Mouse (Mus musculus) right cerebral cortex, postnatal 25 days (tissue): Measurements from ENCODE around the gene Tex48.
A peak's percentile ranks its signal among the peaks of the same experiment; 100 is the strongest.

Experiments used
- DNase-seq: peaks from one replicate; pipeline ENCODE4 v3.0.0; 2022

Gene Tex48

DNA sequence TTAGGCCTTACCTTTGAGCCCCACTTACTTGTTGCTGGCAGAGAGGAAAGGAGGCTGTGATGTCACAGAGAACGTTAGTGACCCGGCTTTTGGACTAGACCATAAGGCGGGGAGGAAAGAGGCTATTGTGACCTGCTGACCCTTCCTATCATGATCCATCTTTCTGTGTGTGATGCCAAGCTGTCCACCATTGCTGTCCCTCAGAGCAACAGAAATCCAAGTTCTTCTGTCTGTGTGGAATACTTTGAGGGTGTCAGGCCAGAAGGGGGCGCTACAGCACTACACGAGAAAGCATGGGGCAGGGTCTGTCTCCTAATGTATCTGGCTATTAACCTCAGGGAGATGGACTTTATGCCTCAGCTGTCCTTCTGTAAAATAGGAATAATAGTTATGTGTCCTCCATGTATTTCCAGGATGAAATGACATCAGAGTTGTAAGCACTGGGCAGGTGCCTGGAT is at the start of gene Tex48:
TSS of gene Tex48 (minus strand) at position 51 of the 458 bp plus-strand sequence.
- no peak for DNase-seq

- DNase-seq, result peak; percentile 59
These were observed 46.0 kb upstream of the Tex48 start for GRCm38 (mm10) chr4:63668255-63668654.

DNA sequence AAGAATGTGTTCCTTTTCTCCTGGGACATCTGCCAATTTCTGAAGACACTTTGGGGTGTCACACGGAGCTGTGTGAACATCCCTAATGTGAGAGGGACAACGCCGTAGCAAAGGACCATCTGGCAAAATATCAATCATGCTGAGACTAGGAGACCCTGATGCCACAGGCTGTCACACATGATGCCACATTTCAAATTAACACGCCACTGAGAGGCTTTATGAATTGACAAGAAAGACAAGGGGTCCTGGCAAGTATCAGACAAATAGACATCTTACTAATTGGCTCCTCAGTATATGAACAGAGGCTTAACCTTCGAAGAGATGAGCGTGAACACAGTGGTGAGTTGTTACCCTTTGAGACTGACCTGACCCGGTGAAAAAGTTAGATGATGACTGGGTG is 43.5 kb upstream of the Tex48 start:
- DNase-seq, result no peak

DNA sequence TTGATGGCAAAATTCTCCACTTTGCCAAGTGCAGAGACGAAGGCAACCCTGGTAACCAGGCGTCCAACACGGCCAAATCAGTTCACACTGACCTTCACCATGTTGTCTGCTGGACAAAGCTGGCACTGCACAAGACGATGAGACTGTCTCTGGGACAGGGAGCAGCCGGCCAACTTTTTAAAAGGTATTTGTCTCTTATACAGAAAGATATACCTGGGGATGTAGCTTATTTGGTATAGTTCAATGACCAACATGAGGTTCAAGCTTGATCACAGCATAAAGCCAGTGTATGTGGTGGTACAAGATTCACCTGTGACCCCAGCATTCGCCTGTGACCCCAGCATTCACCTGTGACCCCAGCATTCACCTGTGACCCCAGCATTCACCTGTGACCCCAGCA is 41.1 kb upstream of the Tex48 start, which contains the start of gene Gm11214:
TSS of gene Gm11214 (minus strand) at position 101 of the 400 bp plus-strand sequence.
- no peak for DNase-seq

DNA sequence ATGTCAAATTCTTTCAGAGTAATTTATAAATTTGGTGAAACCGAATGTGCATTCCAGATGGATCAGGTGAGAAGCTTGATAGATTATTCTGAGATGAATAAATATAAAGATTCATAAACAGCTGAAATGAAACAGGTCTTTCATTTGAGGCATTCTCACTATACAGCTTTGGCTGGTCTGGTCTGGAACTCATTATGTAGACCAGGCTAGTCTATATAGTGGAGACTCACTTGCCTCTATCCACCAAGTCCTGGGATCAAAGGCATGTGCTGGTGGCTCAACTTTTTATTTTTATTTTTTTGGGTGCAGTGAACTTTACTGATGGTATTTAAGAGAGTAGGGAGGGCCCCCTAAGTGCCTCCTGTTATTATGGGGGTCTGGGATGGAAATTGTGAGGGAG is 39.6 kb upstream of the Tex48 start:
- no peak for DNase-seq

GRCm38 (mm10) chr4:63661426-63661825 is 39.2 kb upstream of the Tex48 start:
- DNase-seq, result no peak

DNA sequence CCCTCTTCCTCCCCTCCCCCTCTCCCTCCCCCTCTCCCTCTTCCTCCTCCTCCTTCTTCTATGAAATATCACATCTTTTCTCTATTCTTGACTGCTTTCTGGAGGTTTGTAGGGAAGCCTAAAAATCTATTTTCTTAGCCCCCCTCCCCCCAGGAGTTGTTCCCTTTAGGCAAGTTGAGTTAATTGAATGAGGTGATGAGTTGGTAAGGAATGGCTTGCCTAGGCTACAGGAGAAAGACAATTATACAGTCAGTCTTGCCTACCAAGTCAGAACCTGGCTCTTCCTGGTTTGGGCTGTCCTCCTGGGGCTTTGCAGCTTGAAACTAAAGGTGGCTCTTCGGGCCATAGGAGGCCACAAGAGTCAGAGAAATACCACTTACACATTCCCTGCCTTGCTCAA is 37.5 kb upstream of the Tex48 start:
- DNase-seq, result no peak

DNA sequence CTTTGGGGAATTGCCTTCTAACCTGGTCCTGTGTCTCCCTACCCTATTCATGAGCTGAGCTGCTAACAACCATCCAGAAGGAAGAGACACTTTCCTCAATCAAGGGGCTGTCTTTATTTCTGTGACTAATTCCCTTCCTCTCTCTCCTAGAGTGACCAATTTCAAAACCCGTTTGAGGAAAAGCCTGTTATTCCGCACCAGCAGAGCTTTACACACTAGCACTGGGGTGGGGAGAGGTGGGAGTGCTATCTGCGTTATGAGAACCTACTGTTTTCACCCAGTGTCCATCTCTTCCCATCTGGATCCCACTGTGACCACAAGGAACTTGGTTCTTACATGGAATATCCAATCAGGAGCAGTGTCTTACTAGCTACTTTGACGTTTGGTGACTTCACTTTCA is 36.9 kb upstream of the Tex48 start:
- DNase-seq, result no peak

DNA sequence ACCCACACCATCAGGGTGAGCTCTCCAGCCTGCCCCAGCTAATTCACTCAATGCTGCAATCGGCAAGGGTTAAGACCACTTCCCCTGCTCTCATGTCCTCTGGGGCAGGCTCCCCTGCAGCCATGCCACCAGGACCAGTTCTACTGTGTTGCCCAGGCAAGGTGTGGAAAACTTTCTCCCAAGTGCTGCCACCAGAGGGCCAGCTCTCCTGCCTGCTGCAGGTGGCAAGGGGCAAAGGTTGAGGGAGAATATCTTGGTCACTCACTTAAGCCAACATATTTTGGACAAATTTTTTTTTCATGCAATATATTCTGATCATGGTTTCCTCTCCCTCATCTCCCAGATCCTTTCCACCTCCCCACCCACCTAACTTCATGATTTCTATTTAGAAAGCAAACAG is 32.2 kb upstream of the Tex48 start:
- DNase-seq, result no peak

- no peak for DNase-seq
These were observed 21.9 kb upstream of the Tex48 start for GRCm38 (mm10) chr4:63643956-63644726.

DNA sequence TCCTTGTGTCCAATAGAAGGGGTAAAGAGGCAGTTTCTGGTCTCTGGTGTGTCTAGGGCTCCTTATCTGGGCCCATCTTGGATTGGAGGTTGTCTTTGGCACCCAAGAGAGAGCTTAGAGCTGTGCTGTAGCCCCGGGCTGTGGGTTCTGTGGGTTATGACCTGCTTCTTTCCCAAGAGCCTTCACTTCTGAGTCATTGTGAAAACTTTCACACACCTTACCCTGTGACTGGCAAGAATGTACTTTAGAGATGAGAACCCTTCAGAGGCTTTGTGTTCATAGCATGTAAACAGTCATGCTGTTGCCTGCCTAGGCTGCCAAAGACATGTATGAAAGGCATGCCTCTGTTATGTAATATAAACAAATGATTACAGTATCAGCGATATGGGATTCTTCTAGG is 17.6 kb upstream of the Tex48 start:
- no peak for DNase-seq

GRCm38 (mm10) chr4:63638603-63639002 is 16.4 kb upstream of the Tex48 start:
- no peak for DNase-seq

DNA sequence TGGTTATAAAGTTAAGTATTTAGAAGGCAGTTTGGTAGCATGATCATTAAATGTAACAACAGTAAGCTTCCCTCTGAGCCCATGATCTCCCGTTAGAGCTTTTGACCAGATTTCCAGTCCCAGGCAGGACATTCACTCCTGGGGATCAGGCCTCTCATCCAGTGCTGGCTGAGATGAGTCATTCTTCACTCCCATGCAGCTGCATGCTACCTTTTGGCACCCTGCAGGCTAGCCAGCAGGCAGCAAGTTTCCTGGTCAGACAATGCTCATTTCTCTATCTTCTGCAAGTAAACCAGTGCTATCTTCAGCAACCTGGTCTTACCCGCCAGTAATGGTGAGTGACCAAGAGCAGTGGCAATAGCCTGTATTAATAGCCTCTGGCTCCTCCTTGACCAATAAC is 11.0 kb upstream of the Tex48 start:
- DNase-seq, result no peak

DNA sequence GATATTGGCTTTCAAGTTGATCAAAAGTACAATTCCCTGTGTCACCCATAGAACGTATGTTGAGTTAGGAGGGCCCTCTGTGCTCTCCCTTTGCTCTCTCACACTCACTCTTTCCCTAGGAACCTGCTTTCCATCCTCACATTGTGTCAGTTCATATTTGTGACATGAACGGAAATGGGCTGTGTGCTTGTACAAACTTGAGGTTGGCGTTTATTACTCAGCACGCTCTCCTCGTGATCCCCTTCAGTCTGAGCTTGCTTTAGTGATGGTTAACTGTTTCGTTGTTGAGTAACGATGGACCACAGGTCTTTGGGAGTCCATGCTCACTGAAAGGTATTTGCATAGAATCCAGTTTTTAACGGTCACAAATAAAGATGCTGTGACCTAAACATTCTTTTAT is 4.9 kb upstream of the Tex48 start:
- DNase-seq, result no peak

- DNase-seq, result no peak
These were observed 3.4 kb upstream of the Tex48 start for GRCm38 (mm10) chr4:63625563-63626080.

DNA sequence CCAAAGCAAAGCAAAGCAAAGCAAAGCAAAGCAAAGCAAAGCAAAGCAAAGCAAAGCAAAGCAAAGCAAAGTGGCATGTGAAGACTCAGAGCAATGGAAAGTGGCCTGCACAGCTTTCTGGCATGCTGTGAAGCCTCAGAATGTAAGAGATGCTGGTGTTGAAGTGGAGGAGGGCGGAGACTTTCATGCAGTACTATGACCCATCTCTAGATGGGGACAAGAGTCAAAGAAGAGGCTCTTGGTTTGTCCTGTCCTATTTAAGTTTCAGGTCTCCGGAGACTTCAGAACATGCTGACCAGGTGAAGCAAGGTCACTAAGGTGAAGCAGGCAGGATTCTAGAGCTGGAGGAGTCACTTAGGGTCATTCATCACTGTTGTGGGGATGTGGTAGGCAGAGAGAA is 367 bp downstream of the Tex48 start:
- DNase-seq, result no peak

DNA sequence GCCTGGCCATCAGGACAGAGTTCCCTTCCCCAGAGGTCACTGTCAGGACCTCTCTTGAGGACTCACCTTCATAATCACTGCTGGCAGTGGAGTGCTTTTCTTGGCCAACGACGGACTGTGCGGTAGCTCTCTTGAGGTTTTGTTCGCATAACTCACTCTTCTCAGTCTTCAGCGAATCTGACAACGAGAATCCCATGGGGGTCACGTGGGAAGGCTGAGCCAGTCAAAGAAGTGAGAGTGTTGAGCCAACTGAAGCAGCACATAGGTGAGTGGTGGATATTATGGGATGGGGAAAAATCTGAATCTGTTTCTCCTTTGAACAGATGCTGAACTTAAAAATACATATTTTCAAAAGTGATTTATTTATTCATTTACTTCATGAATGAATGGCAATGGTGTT is 13.8 kb downstream of the Tex48 start:
- no peak for DNase-seq

- no peak for DNase-seq
These were observed 16.3 kb downstream of the Tex48 start for GRCm38 (mm10) chr4:63605968-63606367.

DNA sequence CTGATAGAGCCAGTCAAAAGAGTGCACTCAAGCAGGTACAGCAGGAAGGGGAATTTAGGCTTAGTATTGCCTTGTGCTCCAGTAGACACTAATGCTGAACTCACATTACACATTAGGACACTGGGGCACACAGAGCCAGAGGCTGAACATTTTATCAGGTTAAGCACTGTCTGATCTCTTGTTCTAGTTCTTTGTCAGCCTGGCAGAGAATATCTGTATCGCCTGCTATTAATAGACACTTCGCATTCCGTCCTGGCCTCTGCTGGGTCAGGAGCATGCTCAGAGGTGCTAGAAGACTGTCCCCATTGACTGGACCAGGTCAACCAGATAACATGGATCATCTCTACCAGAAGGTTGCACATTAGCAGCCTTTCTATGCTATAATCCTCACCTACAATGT is 16.7 kb downstream of the Tex48 start:
- DNase-seq, result no peak

DNA sequence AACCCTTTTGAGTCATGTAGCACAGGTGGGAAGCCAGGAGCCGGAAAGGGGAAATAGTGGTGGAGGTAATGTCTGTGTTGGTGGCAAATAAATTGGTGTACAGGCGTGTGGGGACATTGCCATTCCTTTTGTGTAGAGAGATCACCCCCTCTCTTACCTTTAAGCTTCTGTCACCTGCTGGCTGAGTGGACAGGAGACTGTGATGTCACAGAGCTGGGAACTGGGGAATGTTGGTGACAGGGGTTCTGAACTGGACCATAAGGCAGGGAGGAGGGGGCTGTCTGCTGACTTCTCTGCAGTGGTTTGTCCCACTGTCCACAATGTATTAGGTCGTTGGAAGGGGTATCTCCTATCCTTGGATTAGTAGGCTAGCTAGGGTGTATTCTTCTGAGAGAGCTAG is 17.3 kb downstream of the Tex48 start, which contains the start of gene Gm11213:
TSS of gene Gm11213 (minus strand) at position 317 of the 400 bp plus-strand sequence.
- no peak for DNase-seq

DNA sequence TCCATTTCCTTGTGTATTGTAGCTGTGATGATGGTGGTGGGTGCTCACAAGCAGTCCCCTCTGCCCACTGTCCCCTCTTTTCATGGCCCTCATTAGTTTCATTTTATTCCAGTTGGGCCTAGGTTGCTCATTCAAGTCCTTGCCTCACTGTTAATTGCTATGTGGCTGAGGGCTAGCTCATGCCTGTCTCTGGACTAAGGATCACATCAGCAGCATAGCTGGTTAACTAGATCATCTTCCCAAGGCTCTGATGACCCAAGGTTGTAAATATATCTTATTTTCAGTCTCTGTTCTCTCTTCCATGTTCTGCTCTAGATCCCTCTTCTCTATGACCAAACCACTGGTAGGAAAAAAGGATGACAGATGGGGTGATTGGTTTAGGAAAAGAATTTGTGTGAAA is 21.0 kb downstream of the Tex48 start:
- DNase-seq, result no peak

- no peak for DNase-seq
These were observed 21.4 kb downstream of the Tex48 start for GRCm38 (mm10) chr4:63600786-63601185.

- DNase-seq, result no peak
These were observed 26.2 kb downstream of the Tex48 start for GRCm38 (mm10) chr4:63596010-63596409.

GRCm38 (mm10) chr4:63595259-63595658 is 27.0 kb downstream of the Tex48 start:
- no peak for DNase-seq
